Mouse (Mus musculus): ENCODE measurements around the gene Kdsr.
"Not testable (repeated sequence)": the region's sequence is repeated elsewhere in the genome, so short reads cannot be mapped to it uniquely, and the experiment has no call there.

The Kdsr gene

GRCm38 (mm10) chr1:106739810-106740209 lies 19.7 kb downstream of the Kdsr start:
- no peak for DNase-seq (ENCODE audit: low spot score in 2 of 2)

GRCm38 (mm10) chr1:106738092-106738491 lies 21.4 kb downstream of the Kdsr start:
- DNase-seq (ENCODE audit: low spot score in 2 of 2), result no peak

GRCm38 (mm10) chr1:106736211-106736610 lies 23.3 kb downstream of the Kdsr start:
- no peak for DNase-seq (ENCODE audit: low spot score in 2 of 2)

- no peak for DNase-seq (ENCODE audit: low spot score in 2 of 2)
These were observed 23.9 kb downstream of the Kdsr start for GRCm38 (mm10) chr1:106735586-106735985.

- DNase-seq (ENCODE audit: low spot score in 2 of 2), result no peak
These were observed 37.5 kb downstream of the Kdsr start for GRCm38 (mm10) chr1:106722061-106722460.

- DNase-seq (ENCODE audit: low spot score in 2 of 2), result not testable (repeated sequence)
These were observed 41.8 kb downstream of the Kdsr start for GRCm38 (mm10) chr1:106717736-106718135.

- DNase-seq (ENCODE audit: low spot score in 2 of 2), result peak; percentile 43 to 56
These were observed 42.4 kb downstream of the Kdsr start for GRCm38 (mm10) chr1:106717071-106717601.

GRCm38 (mm10) chr1:106716141-106716540 lies 43.4 kb downstream of the Kdsr start:
- no peak for DNase-seq (ENCODE audit: low spot score in 2 of 2)

GRCm38 (mm10) chr1:106715111-106716083 lies 44.1 kb downstream of the Kdsr start:
- DNase-seq (ENCODE audit: low spot score in 2 of 2), result no peak

GRCm38 (mm10) chr1:106714530-106714981 lies 45.0 kb downstream of the Kdsr start:
- DNase-seq (ENCODE audit: low spot score in 2 of 2), result no peak

GRCm38 (mm10) chr1:106713621-106714529 lies 45.7 kb downstream of the Kdsr start, which contains the start of gene Bcl2:
TSS of gene Bcl2 (minus strand) at chr1:106714274.
- peak; percentile 63 to 70 for DNase-seq (ENCODE audit: low spot score in 2 of 2)

- DNase-seq (ENCODE audit: low spot score in 2 of 2), result peak in 1 of 2 experiments; percentile 34
These were observed 47.2 kb downstream of the Kdsr start for GRCm38 (mm10) chr1:106712330-106712729.

GRCm38 (mm10) chr1:106711356-106712125 lies 48.0 kb downstream of the Kdsr start:
- DNase-seq (ENCODE audit: low spot score in 2 of 2), result no peak

GRCm38 (mm10) chr1:106710202-106710601 lies 49.3 kb downstream of the Kdsr start:
- DNase-seq (ENCODE audit: low spot score in 2 of 2), result no peak

GRCm38 (mm10) chr1:106707036-106707880 lies 52.3 kb downstream of the Kdsr start:
- DNase-seq (ENCODE audit: low spot score in 2 of 2), result no peak

GRCm38 (mm10) chr1:106703183-106703582 lies 56.3 kb downstream of the Kdsr start:
- DNase-seq (ENCODE audit: low spot score in 2 of 2), result no peak

GRCm38 (mm10) chr1:106702471-106703175 lies 56.9 kb downstream of the Kdsr start:
- no peak for DNase-seq (ENCODE audit: low spot score in 2 of 2)

GRCm38 (mm10) chr1:106700520-106701114 lies 58.9 kb downstream of the Kdsr start:
- no peak for DNase-seq (ENCODE audit: low spot score in 2 of 2)

- DNase-seq (ENCODE audit: low spot score in 2 of 2), result no peak
These were observed 63.1 kb downstream of the Kdsr start for GRCm38 (mm10) chr1:106696472-106696871.
